In the genomic region with DNA sequence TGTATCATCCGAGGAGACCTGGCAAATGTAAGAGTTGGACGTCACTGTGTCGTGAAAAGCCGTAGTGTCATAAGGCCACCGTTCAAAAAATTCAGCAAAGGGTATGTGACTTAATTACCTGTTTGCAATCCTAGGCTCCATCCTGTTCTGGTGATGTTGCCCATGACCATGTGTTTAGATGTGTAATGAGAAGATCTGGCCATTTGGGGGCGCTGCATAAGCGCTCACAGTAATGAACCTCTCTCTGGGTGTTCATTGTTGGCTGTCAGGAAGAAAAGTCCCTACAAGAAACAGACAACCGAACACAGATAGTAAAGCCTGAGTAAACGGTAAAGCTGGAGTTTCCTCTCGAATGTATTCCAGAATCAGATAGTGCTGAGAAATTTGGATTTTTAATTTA, we compare ENCODE assay signal across 9 mouse cellular contexts. TPM values are rescaled to one million over a fixed set of nuclear protein-coding genes. Genes with fewer than 3 reads are reported as not detected.
DNase-seq lines count a peak whose midpoint lies in the region; ATAC-seq and TF ChIP-seq lines count a peak whose summit lies in the region.
"Had no signal": no experiment of that assay in that cellular context is flagged by ENCODE, and none has a peak within 500 bp of the region (broad histone marks: within the 10 kb centered on the region; RNA-seq: fewer than 3 reads in every experiment).

No protein-coding gene starts in this region.

- H3K27me3 ChIP-seq in MEL (ENCODE audit: control insufficient read depth in 1 of 2, insufficient read depth in 2 of 2, low read length in 2 of 2) = no peaks in the 10 kb centered on the region

- no peak for TF ChIP-seq EP300 in MEL (IDR thresholded peaks at IDR 0.05; ENCODE audit: low read depth in 1 of 2, low read length in 2 of 2)

- TF ChIP-seq RAD21 in MEL (IDR thresholded peaks at IDR 0.05; ENCODE audit: low read depth, low read length) = peak; percentile 10

- no peaks in the 10 kb centered on the region for H3K9me3 ChIP-seq in MEL (replicated peaks; ENCODE audit: insufficient read depth, low read length)

- peaks cover 19% of the 10 kb centered on the region for H3K79me2 ChIP-seq in MEL (ENCODE audit: control insufficient read depth, insufficient read depth, low read length, poor library complexity)

- DNase-seq in layer of hippocampus, adult 11-12 months (ENCODE audit: low spot score) = peak; percentile 14
- DNase-seq in layer of hippocampus, postnatal 14 days (ENCODE audit: low spot score in 2 of 2) = no peak
- DNase-seq in CD4-positive helper T cell, adult 2 months (ENCODE audit: low read depth, low spot score) = peak; percentile 48
- DNase-seq in MEL (ENCODE audit: low read depth, low spot score) = peak; percentile 71
- DNase-seq in kidney, postnatal 14 days = peak; percentile 6
- no peak for DNase-seq in urinary bladder, postnatal 10 days (ENCODE audit: low spot score)

- no peak for TF ChIP-seq POLR2A in MEL (IDR thresholded peaks at IDR 0.05; ENCODE audit: control insufficient read depth in 1 of 2, insufficient read depth in 1 of 2, low read depth in 1 of 2, low read length in 2 of 2, poor library complexity in 1 of 2)

- H3K4me1 ChIP-seq in MEL (ENCODE audit: control insufficient read depth in 1 of 2, insufficient read depth in 2 of 2, low read length in 2 of 2) = peaks cover 2 to 4% of the 10 kb centered on the region in 2 experiments; a peak in 2 of 4 replicates

- TF ChIP-seq CTCF in MEL (IDR thresholded peaks at IDR 0.05 in 2 of 3, conservative IDR thresholded peaks at IDR 0.05 in 1 of 3; ENCODE audit: control insufficient read depth in 1 of 3, insufficient read depth in 1 of 3, low read depth in 2 of 3, low read length in 3 of 3, poor library complexity in 1 of 3, severe bottlenecking in 1 of 3) = peak; percentile 55 to 74 (median 67)

- peaks cover 9 to 13% of the 10 kb centered on the region in 2 experiments for H3K36me3 ChIP-seq in MEL (ENCODE audit: control insufficient read depth in 1 of 2, insufficient read depth in 2 of 2, low read length in 2 of 2)

- H3K4me3 ChIP-seq in MEL (ENCODE audit: control insufficient read depth in 1 of 2, insufficient read depth in 1 of 2, low read depth in 2 of 2, low read length in 2 of 2) = no peak overlapping the region

- H3K9ac ChIP-seq in MEL (ENCODE audit: control insufficient read depth, low read depth, low read length, poor library complexity, severe bottlenecking) = no peak overlapping the region

- no peak for ATAC-seq in monocyte, adult 5-6 weeks (replicated peaks; ENCODE audit: insufficient number of reproducible peaks, low FRiP score, low TSS enrichment, poor library complexity, severe bottlenecking)

- no peak overlapping the region for H3K27ac ChIP-seq in MEL (ENCODE audit: control insufficient read depth, low read depth, low read length)

TF ChIP-seq in MEL, 35 proteins besides CTCF, POLR2A, EP300 and RAD21:
- TF ChIP-seq NELFE (IDR thresholded peaks at IDR 0.05; ENCODE audit: low read depth, low read length) (no peak), TCF12 (IDR thresholded peaks at IDR 0.05; ENCODE audit: low read depth, low read length) (no peak), SIN3A (IDR thresholded peaks at IDR 0.05; ENCODE audit: low read length) (peak; percentile 31; the same call in 1 of the 2 replicates), MYC (IDR thresholded peaks at IDR 0.05; ENCODE audit: low read depth, low read length) (peak; percentile 75; the same call in 1 of the 2 replicates), MAX (IDR thresholded peaks at IDR 0.05; ENCODE audit: low read length) (peak; percentile 57; the same call in 1 of the 2 replicates), HCFC1 (IDR thresholded peaks at IDR 0.05; ENCODE audit: low read depth, low read length) (0 out of 2 replicates have a peak, but pooled peaks have one; percentile 19)

RNA-seq across cellular contexts. Expression of a gene that starts 2.2 kb away (rescaled TPM):
- 100 to 1,000 TPM; 101 to 110 TPM for total RNA-seq in layer of hippocampus, postnatal 14 days (2021)
- total RNA-seq in MEL (2012; rRNA removed) = 46.6 and 54.2 TPM in 2 replicates
- polyA plus RNA-seq in MEL (2012; ENCODE audit: insufficient read depth in 1 of 2, insufficient read length in 2 of 2, low read depth in 1 of 2, low replicate concordance in 2 of 2, missing spikeins in 1 of 2) = 100 to 1,000 TPM in 1 of 2 experiments, 10 to 100 TPM in 1; 71.3 to 203 TPM
- 61.3 to 87.9 TPM (median 69.1 TPM) in 3 replicates for total RNA-seq in monocyte, adult 5-6 weeks (2017)

RNA-seq across cellular contexts. Expression of a gene that starts 2.3 kb away (rescaled TPM):
- total RNA-seq in layer of hippocampus, postnatal 14 days (2021) = 1 to 10 TPM; 1.7 to 2.3 TPM
- 16.1 and 20.8 TPM in 2 replicates for total RNA-seq in MEL (2012; rRNA removed)
- 10 to 100 TPM in 1 of 2 experiments, not detected in 1; 17.7 TPM for polyA plus RNA-seq in MEL (2012; ENCODE audit: insufficient read depth in 1 of 2, insufficient read length in 2 of 2, low read depth in 1 of 2, low replicate concordance in 2 of 2, missing spikeins in 1 of 2)
- total RNA-seq in monocyte, adult 5-6 weeks (2017) = 1.8 to 10.1 TPM (median 5.8 TPM) in 3 replicates

RNA-seq across cellular contexts. Expression of a gene that starts 24.2 kb away (rescaled TPM):
- total RNA-seq in layer of hippocampus, postnatal 14 days (2021) = 1 to 10 TPM; 2.3 to 2.8 TPM
- total RNA-seq in MEL (2012; rRNA removed) = 46.7 and 67.8 TPM in 2 replicates
- 100 to 1,000 TPM; 157 to 244 TPM for polyA plus RNA-seq in MEL (2012; ENCODE audit: insufficient read depth in 1 of 2, insufficient read length in 2 of 2, low read depth in 1 of 2, low replicate concordance in 2 of 2, missing spikeins in 1 of 2)
- total RNA-seq in monocyte, adult 5-6 weeks (2017) = 0.21 to 0.68 TPM in 2 of 3 replicates, not detected in the other

RNA-seq across cellular contexts. Expression of a gene that starts 33.4 kb away (rescaled TPM):
- 100 to 1,000 TPM; 308 TPM for total RNA-seq in layer of hippocampus, postnatal 14 days (2021)
- 161 and 172 TPM in 2 replicates for total RNA-seq in MEL (2012; rRNA removed)
- polyA plus RNA-seq in MEL (2012; ENCODE audit: insufficient read depth in 1 of 2, insufficient read length in 2 of 2, low read depth in 1 of 2, low replicate concordance in 2 of 2, missing spikeins in 1 of 2) = 100 to 1,000 TPM; 119 to 452 TPM
- total RNA-seq in monocyte, adult 5-6 weeks (2017) = 15.4 to 65.3 TPM (median 30.7 TPM) in 3 replicates

RNA-seq across cellular contexts. Expression of a gene that starts 50.9 kb away (rescaled TPM):
- total RNA-seq in layer of hippocampus, postnatal 14 days (2021) = 1 to 10 TPM in 1 of 2 experiments, under 1 TPM in 1; 0.65 to 1.0 TPM
- not detected in 2 replicates for total RNA-seq in MEL (2012; rRNA removed)
- not detected for polyA plus RNA-seq in MEL (2012; ENCODE audit: insufficient read depth in 1 of 2, insufficient read length in 2 of 2, low read depth in 1 of 2, low replicate concordance in 2 of 2, missing spikeins in 1 of 2)
- total RNA-seq in monocyte, adult 5-6 weeks (2017) = not detected in 3 replicates
- total RNA-seq: liver, adult 2 months had no signal
- polyA plus RNA-seq: heart, embryonic 14.5 days had no signal

Comparison
In these comparisons a context has a peak if more than half of its experiments do, and no peak if none do; other contexts are left out.
1. DNase-seq: peak in layer of hippocampus, adult 11-12 months (single experiment), CD4-positive helper T cell, adult 2 months (single experiment), MEL (single experiment) and kidney, postnatal 14 days (single experiment); none in layer of hippocampus, postnatal 14 days (0 of 2) and urinary bladder, postnatal 10 days (single experiment).
2. RNA of a gene that starts 24.2 kb away (total RNA-seq): 46.7 to 67.8 TPM in MEL; 2.3 to 2.8 TPM in layer of hippocampus, postnatal 14 days and 0.21 to 0.68 TPM in monocyte, adult 5-6 weeks; every median in the first group is over 10 times any median in the second.